Mouse (Mus musculus): ENCODE data around the gene Trim80.

GRCm38 (mm10) chr11:115473626-115474275 is 33.4 kb downstream of the Trim80 start:
- TF ChIP-seq CTCF (IDR thresholded peaks at IDR 0.05; ENCODE audit: low read depth, low read length) (peak; percentile 55), POLR2A (IDR thresholded peaks at IDR 0.05; ENCODE audit: borderline replicate concordance, low read depth, low read length) (no peak)
